Mouse (Mus musculus) ES-Bruce4 (cell line): Measurements from ENCODE around the gene Adssl1.

Source experiments
- CTCF ChIP-seq: IDR thresholded peaks from one replicate; pipeline ENCODE4 v1.8.1; 2011; ENCODE audit warnings: low read depth, low read length
- EP300 ChIP-seq: IDR thresholded peaks from 2 replicates; pipeline ENCODE4 v1.6.1; 2011; ENCODE audit warnings: low read depth, low read length; ENCODE audit not compliant: insufficient read depth
- POLR2A ChIP-seq: IDR thresholded peaks from one replicate; pipeline ENCODE4 v1.8.1; 2011; ENCODE audit warnings: low read length; ENCODE audit not compliant: insufficient read depth

DNA sequence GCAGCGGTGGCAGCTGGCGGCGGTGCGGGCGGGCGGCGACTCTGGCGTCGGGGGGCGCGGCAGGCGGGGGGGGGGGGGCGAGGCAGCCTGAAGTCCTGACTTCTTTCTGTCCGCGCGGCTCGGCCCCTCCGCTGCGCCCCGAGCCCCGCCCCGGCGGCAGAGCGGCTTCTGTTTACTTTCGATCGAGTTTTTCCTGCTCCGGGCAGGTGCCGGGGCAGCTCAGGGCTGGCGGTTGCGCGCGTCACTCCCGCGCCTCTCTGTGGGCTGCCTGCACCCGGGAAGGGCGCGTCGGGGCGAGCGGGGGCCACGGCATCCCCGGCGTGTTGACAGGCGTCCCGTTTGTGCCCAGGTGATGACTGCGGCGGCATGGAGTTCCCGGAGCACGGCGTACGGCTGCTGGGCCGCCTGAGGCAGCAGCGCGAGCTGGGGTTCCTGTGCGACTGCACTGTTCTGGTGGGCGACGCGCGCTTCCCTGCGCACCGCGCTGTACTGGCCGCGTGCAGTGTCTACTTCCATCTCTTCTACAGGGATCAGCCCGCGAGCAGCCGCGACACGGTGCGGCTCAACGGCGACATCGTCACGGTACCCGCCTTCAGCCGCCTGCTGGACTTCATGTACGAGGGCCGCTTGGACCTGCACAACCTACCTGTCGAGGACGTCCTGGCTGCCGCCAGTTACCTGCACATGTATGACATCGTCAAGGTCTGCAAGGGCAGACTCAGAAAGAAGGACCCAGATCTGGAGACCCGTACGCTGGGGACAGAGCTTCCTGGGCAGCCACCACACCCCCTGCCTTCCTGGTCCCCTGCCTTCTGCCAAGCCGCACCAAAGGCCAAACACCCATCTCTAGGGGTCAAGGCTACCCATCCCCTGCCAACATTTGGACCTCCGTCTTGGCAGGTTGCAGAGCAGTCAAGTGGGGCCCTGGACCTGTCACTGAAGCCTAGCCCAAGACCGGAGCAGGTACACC lies 59.5 kb downstream of the Adssl1 start:
- TF ChIP-seq CTCF, result no peak
- TF ChIP-seq POLR2A, result no peak
- TF ChIP-seq EP300, result no peak
